Mouse (Mus musculus) embryonic fibroblast, embryonic 13.5 days (primary cell): Measurements from ENCODE around the gene Ppm1j. TPM values are rescaled to one million over a fixed set of nuclear protein-coding genes. Genes with fewer than 3 reads are reported as not detected.

Source experiments
- H3K27ac ChIP-seq: 2 replicates; pipeline ENCODE4 v1.5.1; 2012; ENCODE audit warnings: low read length, control low read depth, inconsistent platforms; ENCODE audit not compliant: insufficient read depth
- H3K4me1 ChIP-seq: 2 replicates; pipeline ENCODE4 v1.6.1; 2011; ENCODE audit warnings: low read length; ENCODE audit not compliant: control insufficient read depth, insufficient read depth
- H3K4me3 ChIP-seq: 2 replicates; pipeline ENCODE4 v1.5.1; 2011; ENCODE audit warnings: mild to moderate bottlenecking, control low read depth, low read length; ENCODE audit not compliant: insufficient read depth
- CTCF ChIP-seq: IDR thresholded peaks from 2 replicates; pipeline ENCODE4 v1.5.1; 2011; ENCODE audit warnings: mild to moderate bottlenecking, control low read depth, low read length, moderate library complexity, borderline replicate concordance; ENCODE audit not compliant: insufficient read depth
- POLR2A ChIP-seq: IDR thresholded peaks from 2 replicates; pipeline ENCODE4 v1.6.1; 2011; ENCODE audit warnings: low read depth, mild to moderate bottlenecking, control low read depth, low read length, moderate library complexity
- polyA plus RNA-seq: library from polyadenylated mRNA; stranded (reverse); fragments of >200 nt; gene quantifications from 2 replicates; pipeline ENCODE4 v1.2.4, GENCODE M21; 2011; ENCODE audit warnings: low read depth; ENCODE audit not compliant: missing spikeins, insufficient read length

Gene Ppm1j
- polyA plus RNA-seq, 1 experiment, result 4.7 TPM

DNA sequence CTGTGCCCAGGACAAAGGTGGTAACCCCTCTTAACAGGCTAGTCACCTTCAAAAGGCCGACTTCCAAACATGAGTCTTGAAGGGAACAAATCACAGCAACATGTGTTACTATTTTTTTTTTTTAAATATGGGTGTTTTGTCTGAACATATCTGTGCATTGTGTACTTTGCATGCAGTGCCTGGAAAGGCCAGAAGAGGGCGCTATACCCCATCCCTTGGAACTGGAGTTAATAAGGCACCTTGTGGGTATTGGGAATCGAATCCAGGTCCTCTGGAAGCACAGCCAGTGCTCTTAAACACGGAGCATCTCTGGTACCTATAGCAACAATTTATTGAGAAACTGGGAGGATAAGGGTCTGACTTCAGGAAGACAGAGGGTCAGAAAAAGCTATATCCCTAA, 15.8 kb upstream of the Ppm1j start:
- H3K4me3 ChIP-seq, result no peak overlapping the region
- H3K27ac ChIP-seq, result no peak overlapping the region
- TF ChIP-seq POLR2A (no peak), CTCF (no peak)

DNA sequence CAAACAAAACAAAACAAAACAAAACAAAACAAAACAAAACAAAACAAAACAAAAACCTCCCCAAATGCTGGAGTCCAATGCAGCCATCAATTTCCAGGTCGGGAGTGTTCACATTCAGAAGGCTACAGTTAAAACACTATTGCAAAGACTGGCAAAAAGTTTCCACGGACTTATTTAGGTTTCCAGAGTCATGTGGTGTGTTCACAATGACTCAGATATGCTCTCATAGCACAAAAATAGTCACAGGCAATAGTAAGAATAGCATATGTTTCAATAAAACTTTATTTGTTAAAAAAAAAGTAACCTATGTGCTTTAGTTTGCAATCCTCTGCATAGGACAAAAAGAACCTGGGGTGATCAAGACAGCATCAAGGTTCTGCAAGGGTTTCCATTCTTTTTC, 13.7 kb upstream of the Ppm1j start:
- H3K27ac ChIP-seq, result no peak overlapping the region
- TF ChIP-seq POLR2A, result no peak
- TF ChIP-seq CTCF, result no peak
- H3K4me1 ChIP-seq, result no peaks in the 10 kb centered on the region
- H3K4me3 ChIP-seq, result no peak overlapping the region

More for the DNA sequence above, 15.8 kb upstream of the Ppm1j start:
- H3K4me1 ChIP-seq, result no peaks in the 10 kb centered on the region

DNA sequence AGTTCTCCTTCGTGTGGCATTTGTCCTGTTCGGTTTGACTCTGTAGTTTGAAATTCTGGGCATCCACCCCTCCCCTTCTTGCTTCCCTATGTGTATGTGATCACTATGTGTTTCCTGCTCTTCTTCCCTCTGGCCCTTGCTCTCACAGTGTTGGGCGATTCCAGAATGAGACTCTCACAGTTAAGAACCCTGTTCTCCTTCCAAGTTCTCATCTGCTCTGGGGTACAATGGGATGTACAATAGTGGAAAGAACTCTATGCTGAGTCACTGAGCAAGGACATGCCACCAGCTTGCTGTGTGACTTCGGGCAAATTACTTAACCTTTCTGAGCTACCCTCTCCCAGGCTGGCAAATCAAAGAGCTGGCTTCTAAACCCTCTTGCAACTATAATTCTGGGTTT, 13.1 kb upstream of the Ppm1j start:
- no peaks in the 10 kb centered on the region for H3K4me1 ChIP-seq
- TF ChIP-seq POLR2A, result no peak
- TF ChIP-seq CTCF, result no peak

DNA sequence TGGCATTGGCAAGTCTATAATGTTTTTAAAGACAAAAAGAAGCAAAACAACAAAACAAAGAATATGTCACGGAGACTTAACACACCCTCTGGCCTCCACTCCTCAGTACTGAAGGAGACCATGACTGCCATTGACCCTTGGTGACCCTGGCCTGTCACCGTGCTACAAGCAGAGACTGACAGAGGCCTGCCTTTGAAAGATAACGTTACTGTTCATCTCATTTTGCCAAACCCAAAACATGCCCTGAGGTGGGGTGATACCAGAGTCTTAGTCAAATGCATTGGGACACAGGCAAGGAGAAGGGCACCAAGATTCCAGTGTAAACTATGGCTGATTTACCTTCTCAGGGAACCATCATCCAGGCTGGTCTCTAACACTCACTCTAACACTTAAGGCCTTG, 11.7 kb upstream of the Ppm1j start:
- no peak for TF ChIP-seq POLR2A
- TF ChIP-seq CTCF, result no peak

More for the DNA sequence above, 13.1 kb upstream of the Ppm1j start:
- H3K4me3 ChIP-seq, result no peak overlapping the region
- H3K27ac ChIP-seq, result no peak overlapping the region

DNA sequence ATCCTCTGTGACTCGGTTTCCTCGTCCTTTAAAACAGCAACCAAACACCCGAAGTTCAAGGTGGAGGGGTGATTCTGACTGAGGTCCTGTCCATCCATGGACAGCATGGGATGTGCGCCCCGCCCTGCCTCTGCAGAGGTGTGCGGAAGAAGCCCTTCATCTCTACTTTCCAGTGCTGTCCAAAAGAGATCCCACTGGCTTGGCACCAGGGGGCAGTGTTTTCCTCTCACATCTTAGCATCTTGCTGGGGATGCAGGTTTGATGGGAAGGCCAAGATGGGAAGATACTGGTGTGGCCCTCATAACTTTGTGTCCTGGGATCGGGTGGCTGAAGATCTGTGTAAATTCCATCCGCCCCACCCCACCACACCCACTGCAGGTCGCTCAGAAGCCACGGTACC, 10.8 kb upstream of the Ppm1j start:
- TF ChIP-seq POLR2A (no peak), CTCF (0 out of 2 replicates have a peak, but pooled peaks have one; percentile 14)
- H3K27ac ChIP-seq, result no peak overlapping the region
- no peak overlapping the region for H3K4me3 ChIP-seq
- H3K4me1 ChIP-seq, result no peaks in the 10 kb centered on the region

More for the DNA sequence above, 11.7 kb upstream of the Ppm1j start:
- no peak overlapping the region for H3K27ac ChIP-seq
- no peaks in the 10 kb centered on the region for H3K4me1 ChIP-seq
- no peak overlapping the region for H3K4me3 ChIP-seq

DNA sequence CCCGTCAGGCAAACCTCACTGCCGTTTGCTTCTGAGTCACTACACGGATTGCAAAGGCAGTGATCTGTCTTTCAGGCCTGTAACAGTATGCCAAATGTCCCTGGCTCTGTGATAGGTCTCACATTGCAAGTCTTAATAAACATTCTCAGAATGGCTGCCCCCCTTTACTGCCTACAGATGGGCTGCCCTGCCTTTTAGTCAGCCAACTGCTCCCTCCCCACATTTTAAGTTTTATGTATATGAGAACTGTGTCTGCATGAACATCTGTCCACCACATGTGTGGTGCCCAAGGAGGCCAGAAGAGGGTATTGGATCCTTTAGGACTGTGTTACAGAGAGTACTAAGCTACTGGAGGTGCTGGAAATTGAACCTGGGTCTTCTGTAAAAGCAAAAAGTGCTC, 9.9 kb upstream of the Ppm1j start:
- Histone ChIP-seq H3K4me1 (no peaks in the 10 kb centered on the region), H3K27ac (no peak overlapping the region), H3K4me3 (no peak overlapping the region)
- TF ChIP-seq CTCF (no peak), POLR2A (no peak)

DNA sequence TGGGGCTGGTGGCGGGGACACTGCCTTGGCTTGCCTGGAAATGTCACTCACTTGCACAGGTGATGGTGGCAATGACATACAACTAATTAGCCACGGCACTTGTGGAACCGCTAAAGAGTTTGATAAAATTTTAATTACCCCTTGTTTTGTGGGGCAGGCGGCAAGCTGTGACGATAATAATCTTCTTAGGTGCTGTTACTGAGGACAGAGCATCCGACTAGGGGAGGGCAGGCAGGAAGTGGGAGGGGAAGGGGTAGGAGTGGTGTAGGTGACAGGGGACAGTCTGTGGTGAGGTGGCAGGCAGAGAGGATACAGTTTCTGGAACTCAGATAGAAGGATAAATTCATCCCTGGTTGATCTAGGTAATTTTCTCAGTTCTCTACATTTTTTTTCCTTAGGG, 9.4 kb upstream of the Ppm1j start:
- TF ChIP-seq CTCF, result no peak
- TF ChIP-seq POLR2A, result no peak
- Histone ChIP-seq H3K4me1 (no peaks in the 10 kb centered on the region), H3K4me3 (no peak overlapping the region), H3K27ac (no peak overlapping the region)

DNA sequence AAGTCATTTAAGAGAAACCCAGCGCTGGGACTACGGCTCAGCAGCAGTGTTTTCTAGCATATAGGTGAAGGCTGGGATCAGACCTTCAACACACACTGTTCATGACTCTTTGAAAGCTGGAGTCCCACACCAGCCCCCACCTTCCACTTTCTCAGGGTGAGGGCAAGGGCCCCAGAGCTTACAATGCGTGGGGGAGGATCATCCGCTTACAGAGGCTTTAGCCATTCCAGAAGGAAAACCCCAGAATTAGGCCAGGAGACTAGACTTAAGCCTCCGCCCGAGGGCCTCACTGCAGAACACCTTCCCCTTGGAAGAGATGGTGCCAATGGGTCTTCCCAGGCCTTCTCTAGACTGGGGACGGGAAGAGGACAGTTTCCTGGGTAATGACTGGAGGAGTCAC, 7.6 kb upstream of the Ppm1j start:
- Histone ChIP-seq H3K4me1 (no peaks in the 10 kb centered on the region), H3K27ac (no peak overlapping the region)

DNA sequence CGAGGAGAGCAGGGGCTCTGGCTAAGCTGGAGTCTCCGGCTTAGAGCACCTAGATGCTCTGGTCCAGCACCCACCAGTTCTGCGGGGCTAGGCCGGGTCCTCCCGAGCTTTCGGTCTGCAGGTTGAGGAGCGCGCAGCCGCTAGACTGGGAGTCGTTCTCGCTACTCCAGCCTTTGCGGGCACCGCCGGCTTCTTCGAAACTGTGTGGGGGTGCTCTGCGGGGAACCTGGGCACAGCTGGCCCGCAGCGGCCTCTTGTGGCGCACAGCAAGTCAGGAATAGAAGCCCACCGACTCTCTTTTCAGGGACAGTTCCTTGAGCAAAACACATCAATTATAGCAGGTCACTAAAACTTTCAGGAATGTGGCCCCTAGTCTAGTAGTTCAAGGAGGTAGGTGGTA, 3.5 kb upstream of the Ppm1j start:
- no peak overlapping the region for H3K27ac ChIP-seq
- no peak overlapping the region for H3K4me3 ChIP-seq
- TF ChIP-seq POLR2A, result no peak
- no peak; the same call in 1 of the 2 replicates for TF ChIP-seq CTCF
- H3K4me1 ChIP-seq, result peaks cover 3% of the 10 kb centered on the region; the same call in 1 of the 2 replicates

More for the DNA sequence above, 7.6 kb upstream of the Ppm1j start:
- no peak overlapping the region for H3K4me3 ChIP-seq
- TF ChIP-seq CTCF (no peak), POLR2A (no peak)

DNA sequence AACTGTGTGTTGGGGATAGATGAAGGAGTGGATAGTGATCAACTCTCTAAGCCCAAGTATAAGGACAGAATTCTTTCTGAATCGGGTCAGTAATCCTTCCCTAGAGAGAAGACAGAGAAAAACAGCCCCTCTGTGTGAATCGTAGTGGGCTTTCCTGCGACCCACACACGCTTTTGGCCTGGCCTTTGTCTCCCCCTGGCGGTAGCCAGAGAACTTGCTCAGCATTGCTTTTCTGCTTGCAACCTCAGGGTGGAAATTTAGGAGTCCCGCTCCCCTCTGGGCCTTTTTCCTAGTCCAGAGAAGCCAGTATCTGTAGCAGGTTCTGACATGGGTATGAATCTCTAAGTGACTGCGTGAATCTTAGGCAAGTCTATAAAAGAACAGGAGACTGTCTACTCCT, 907 bp upstream of the Ppm1j start:
- Histone ChIP-seq H3K4me3 (no peak overlapping the region), H3K27ac (no peak overlapping the region), H3K4me1 (peaks cover 4% of the 10 kb centered on the region; the same call in 1 of the 2 replicates)
- TF ChIP-seq POLR2A (no peak), CTCF (peak; percentile 75)
